Mouse (Mus musculus): ENCODE results near the gene B4galt5. TPM values are rescaled to one million over a fixed set of nuclear protein-coding genes. Genes with fewer than 3 reads are reported as not detected.

B4galt5 gene
- 1.4 TPM for polyA plus RNA-seq (2014; fragmentation: Illumina TruSeq; extraction: RNeasy Lipid Tissue Mini Kit (QIAGEN cat#74804); ENCODE audit: low read depth, low replicate concordance)

GRCm38 (mm10) chr2:167348376-167349282 lies at the start of gene B4galt5:
Gene B4galt5 (minus strand): TSS chr2:167349183.

Other genes starting within 250 kb of the B4galt5 start
- gene Kcnb1, start 159.0 kb downstream of the B4galt5 start, polyA plus RNA-seq (2014; fragmentation: Illumina TruSeq; extraction: RNeasy Lipid Tissue Mini Kit (QIAGEN cat#74804); ENCODE audit: low read depth, low replicate concordance) = 0.73 TPM
- 0.62 TPM for gene Ptgis, start 108.6 kb downstream of the B4galt5 start, polyA plus RNA-seq (2014; fragmentation: Illumina TruSeq; extraction: RNeasy Lipid Tissue Mini Kit (QIAGEN cat#74804); ENCODE audit: low read depth, low replicate concordance)
- 21.3 TPM for gene Slc9a8, start 72.5 kb upstream of the B4galt5 start, polyA plus RNA-seq (2014; fragmentation: Illumina TruSeq; extraction: RNeasy Lipid Tissue Mini Kit (QIAGEN cat#74804); ENCODE audit: low read depth, low replicate concordance)
- gene Rnf114, start 143.5 kb upstream of the B4galt5 start, polyA plus RNA-seq (2014; fragmentation: Illumina TruSeq; extraction: RNeasy Lipid Tissue Mini Kit (QIAGEN cat#74804); ENCODE audit: low read depth, low replicate concordance) = 19.2 TPM
- 3.0 TPM for gene Spata2, start 143.7 kb upstream of the B4galt5 start, polyA plus RNA-seq (2014; fragmentation: Illumina TruSeq; extraction: RNeasy Lipid Tissue Mini Kit (QIAGEN cat#74804); ENCODE audit: low read depth, low replicate concordance)
- 0.17 TPM for gene Snai1, start 189.0 kb upstream of the B4galt5 start, polyA plus RNA-seq (2014; fragmentation: Illumina TruSeq; extraction: RNeasy Lipid Tissue Mini Kit (QIAGEN cat#74804); ENCODE audit: low read depth, low replicate concordance)